Mouse (Mus musculus) layer of hippocampus, postnatal 36 days (tissue): ENCODE data around the gene Rnh1. TPM values are rescaled to one million over a fixed set of nuclear protein-coding genes. Genes with fewer than 3 reads are reported as not detected.

Experiments
- DNase-seq, 2 experiments: peaks; one replicate each; pipeline ENCODE4 v3.0.0; 2022
- total RNA-seq, 2 experiments: library from RNA; stranded (reverse); gene quantifications; 2 replicates each; pipeline ENCODE4 v1.2.3; 2021

Rnh1 gene
- total RNA-seq, 2 experiments from 2014 or later = 36.1 to 40.2 TPM

GRCm38 (mm10) chr7:141164397-141164796 is 8.3 kb downstream of the Rnh1 start:
- no peak for DNase-seq

- no peak for DNase-seq
These were observed 17.3 kb downstream of the Rnh1 start for GRCm38 (mm10) chr7:141155362-141155761.

- no peak for DNase-seq
These were observed 24.0 kb downstream of the Rnh1 start for GRCm38 (mm10) chr7:141148639-141149038.

GRCm38 (mm10) chr7:141147044-141147443 is 25.6 kb downstream of the Rnh1 start:
- DNase-seq = no peak

- DNase-seq = no peak
These were observed 26.5 kb downstream of the Rnh1 start for GRCm38 (mm10) chr7:141146043-141146595.

- DNase-seq = no peak
These were observed 27.3 kb downstream of the Rnh1 start for GRCm38 (mm10) chr7:141145403-141145802.

- DNase-seq = no peak
These were observed 28.0 kb downstream of the Rnh1 start for GRCm38 (mm10) chr7:141144650-141145049.

GRCm38 (mm10) chr7:141143861-141144260 is 28.8 kb downstream of the Rnh1 start:
- DNase-seq = no peak

- no peak for DNase-seq
These were observed 29.5 kb downstream of the Rnh1 start for GRCm38 (mm10) chr7:141143112-141143511.

- DNase-seq = no peak
These were observed 31.3 kb downstream of the Rnh1 start for GRCm38 (mm10) chr7:141141326-141141725.

GRCm38 (mm10) chr7:141131904-141132755 is 40.5 kb downstream of the Rnh1 start:
- no peak for DNase-seq

- DNase-seq = peak; percentile 88 to 91
These were observed 41.4 kb downstream of the Rnh1 start for GRCm38 (mm10) chr7:141131024-141131820.

GRCm38 (mm10) chr7:141123517-141123856 is 49.2 kb downstream of the Rnh1 start:
- DNase-seq = no peak

- peak; percentile 88 for DNase-seq
These were observed 49.8 kb downstream of the Rnh1 start for GRCm38 (mm10) chr7:141122689-141123516.

- DNase-seq = no peak
These were observed 50.4 kb downstream of the Rnh1 start, which contains the start of gene Ptdss2 for GRCm38 (mm10) chr7:141122245-141122644. Gene Ptdss2, plus strand, starts transcription at chr7:141122382.

- DNase-seq = no peak
These were observed 51.6 kb downstream of the Rnh1 start for GRCm38 (mm10) chr7:141121051-141121531.

GRCm38 (mm10) chr7:141120605-141121004 is 52.1 kb downstream of the Rnh1 start:
- DNase-seq = no peak

- no peak for DNase-seq
These were observed 53.2 kb downstream of the Rnh1 start for GRCm38 (mm10) chr7:141119487-141119886.

GRCm38 (mm10) chr7:141117636-141118035 is 55.0 kb downstream of the Rnh1 start, which contains the start of gene Ano9:
Gene Ano9, minus strand, starts transcription at chr7:141117806.
- no peak for DNase-seq

GRCm38 (mm10) chr7:141115874-141116273 is 56.8 kb downstream of the Rnh1 start:
- DNase-seq = no peak
